Mouse (Mus musculus): ENCODE measurements around the gene Ltbp1.

Ltbp1 gene

DNA sequence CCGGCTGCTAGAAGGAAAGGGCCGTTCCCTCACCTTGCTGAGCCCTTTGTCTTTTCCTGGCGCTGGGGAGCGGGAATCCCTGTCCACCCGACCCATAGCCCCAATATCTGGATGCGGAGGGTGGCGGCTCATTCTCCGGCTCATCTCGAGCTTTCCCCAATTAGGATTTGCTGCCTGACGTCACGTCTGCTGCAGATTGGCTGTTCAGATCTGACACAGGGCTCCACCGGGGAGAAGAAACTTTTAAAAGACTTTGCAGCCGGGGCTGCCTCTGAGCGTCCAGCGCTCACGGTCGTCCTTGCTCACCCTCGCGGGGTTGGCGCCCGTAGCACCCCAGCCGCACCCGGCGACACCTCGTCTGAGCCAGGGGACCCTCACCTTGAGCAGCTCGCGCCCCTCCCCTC is at the start of gene Ltbp1:
Ltbp1 (plus strand) TSS at position 288 of the 404 bp plus-strand sequence.
- peak; percentile 77 to 84 for DNase-seq

GRCm38 (mm10) chr17:74959481-74960245 is 45.7 kb upstream of the Ltbp1 start:
- DNase-seq: no peak

GRCm38 (mm10) chr17:74963222-74963621 is 42.1 kb upstream of the Ltbp1 start:
- no peak for DNase-seq

GRCm38 (mm10) chr17:74963861-74964260 is 41.5 kb upstream of the Ltbp1 start:
- DNase-seq: no peak

GRCm38 (mm10) chr17:74967298-74967848 is 38.0 kb upstream of the Ltbp1 start:
- no peak for DNase-seq

- no peak for DNase-seq
Observed at GRCm38 (mm10) chr17:74968152-74968712, 37.1 kb upstream of the Ltbp1 start.

DNA sequence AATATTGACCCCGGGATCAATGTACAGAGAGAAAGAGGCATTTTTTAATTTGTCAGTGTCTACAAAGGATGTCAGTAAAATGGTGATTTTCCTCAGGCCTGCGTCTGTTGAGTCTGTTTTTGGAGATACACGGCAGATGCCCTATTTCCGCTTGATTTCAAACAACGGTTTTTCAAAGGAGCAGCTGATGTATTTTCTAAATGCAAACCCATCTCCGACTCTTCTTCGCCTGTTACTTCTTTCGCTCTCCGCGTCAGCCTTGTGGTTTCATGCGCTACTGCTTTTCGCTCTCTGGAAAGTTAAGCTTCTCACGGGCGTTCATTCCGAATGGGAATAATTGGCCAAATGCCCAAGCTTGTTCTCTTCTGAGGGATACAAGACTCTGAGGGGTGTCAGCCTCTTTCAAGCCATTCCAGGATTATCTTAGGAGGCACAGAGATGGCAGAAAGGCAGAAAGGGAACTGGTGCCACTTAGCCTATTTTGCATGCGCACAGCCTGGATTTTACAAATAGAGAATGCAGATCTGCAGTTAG is 36.6 kb upstream of the Ltbp1 start:
- DNase-seq: no peak

DNA sequence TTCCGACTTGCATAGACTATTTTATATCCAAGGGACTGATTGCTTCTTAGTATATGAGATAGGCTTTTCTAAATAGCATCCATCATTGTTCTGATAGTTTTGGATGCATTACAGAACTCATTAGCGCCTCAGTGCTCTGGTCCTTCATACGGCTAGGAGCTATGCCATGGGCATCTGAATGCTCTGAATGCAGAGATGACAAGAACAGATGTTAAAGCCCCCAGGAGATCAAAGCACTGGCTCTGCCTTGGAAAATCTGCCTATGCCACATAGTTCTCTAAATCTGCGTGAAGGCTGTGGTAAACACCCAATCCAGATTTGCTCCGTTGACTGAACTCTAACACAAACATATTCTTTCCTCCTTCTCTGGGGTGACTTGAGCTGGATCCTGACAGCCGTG is 30.2 kb upstream of the Ltbp1 start:
- no peak for DNase-seq

DNA sequence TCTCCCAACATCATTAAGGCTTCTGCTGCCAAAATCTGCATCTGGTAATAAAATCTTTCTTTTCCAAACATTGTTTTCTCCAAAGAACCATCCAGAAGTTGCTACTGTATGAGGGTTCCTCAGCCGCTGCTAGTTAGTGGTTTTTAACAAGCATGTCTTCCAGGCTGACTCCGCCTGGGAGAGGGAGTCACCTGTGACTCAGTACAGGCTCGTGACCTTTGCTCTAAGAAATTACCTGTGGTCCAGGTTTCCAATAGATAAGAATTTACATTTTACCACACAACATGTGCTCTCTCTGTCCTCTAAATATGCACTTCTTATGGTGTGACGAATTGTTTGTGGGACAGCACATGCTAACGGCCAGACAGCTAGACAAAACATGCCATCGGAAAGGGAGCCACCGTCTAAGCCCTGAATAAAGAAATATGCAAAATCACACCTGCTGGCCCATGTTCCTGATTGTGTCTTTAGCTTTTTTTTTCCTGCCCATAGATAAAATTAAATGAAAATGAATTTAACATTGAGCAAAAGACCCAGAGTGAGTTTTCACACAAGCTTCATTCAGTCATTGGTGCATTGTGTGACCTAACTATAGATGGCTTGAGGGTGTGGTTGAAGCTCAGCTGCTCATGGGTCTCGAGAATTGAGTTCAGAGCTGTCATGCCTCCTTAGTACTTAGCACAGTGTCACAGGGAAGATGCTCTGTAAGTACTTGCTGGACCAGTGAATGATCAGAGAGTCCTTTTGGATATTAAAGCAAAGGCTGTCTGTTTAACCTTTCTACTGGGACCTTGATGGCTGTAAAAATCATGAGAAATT is 29.0 kb upstream of the Ltbp1 start:
- DNase-seq: no peak

DNA sequence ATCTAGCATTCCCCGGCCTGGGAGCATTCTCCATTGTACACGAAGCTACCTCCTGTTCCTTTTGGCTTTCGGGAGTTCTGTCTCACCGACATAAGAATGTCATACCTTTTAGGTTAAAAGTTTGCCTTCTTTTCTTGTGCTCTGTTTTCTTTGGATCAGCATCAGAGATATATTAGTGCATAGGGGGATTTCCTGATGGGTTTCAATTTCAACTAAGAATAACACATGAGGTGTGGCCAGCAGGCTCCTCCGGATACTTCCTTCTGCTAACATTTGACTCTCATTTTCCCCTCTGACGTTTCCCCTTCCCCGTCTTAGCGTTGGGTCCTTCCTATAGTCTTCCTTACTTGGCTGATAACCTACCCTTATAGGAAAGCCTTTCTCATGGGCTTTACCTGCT is 25.6 kb upstream of the Ltbp1 start:
- no peak for DNase-seq

GRCm38 (mm10) chr17:74981703-74982102 is 23.7 kb upstream of the Ltbp1 start:
- DNase-seq: no peak

DNA sequence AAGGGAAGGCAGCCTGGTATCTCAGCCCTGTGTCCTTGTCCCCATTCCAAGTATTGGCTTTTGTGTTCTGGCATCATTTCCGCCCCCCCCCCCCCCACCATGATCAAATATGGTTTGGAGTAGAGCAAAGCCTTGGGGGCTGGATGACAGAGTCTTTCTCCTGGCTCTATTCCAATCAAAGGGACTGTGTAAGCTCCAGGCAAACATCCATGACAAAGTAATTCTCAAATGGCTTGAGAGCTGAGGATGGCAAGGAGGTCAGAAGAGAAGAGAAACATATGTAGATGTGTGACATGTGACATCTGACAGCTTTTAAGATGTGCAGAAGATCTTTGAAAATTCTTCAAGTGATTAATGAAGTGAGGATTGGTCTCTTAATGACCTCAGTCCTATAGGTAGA is 22.5 kb upstream of the Ltbp1 start:
- DNase-seq: no peak

GRCm38 (mm10) chr17:74984071-74984470 is 21.3 kb upstream of the Ltbp1 start:
- no peak for DNase-seq

GRCm38 (mm10) chr17:74984681-74985080 is 20.7 kb upstream of the Ltbp1 start:
- DNase-seq: no peak

GRCm38 (mm10) chr17:74987067-74987466 is 18.3 kb upstream of the Ltbp1 start:
- DNase-seq: no peak

GRCm38 (mm10) chr17:74989691-74990090 is 15.7 kb upstream of the Ltbp1 start:
- DNase-seq: no peak

- DNase-seq: no peak
Observed at GRCm38 (mm10) chr17:74990561-74990960, 14.8 kb upstream of the Ltbp1 start.

DNA sequence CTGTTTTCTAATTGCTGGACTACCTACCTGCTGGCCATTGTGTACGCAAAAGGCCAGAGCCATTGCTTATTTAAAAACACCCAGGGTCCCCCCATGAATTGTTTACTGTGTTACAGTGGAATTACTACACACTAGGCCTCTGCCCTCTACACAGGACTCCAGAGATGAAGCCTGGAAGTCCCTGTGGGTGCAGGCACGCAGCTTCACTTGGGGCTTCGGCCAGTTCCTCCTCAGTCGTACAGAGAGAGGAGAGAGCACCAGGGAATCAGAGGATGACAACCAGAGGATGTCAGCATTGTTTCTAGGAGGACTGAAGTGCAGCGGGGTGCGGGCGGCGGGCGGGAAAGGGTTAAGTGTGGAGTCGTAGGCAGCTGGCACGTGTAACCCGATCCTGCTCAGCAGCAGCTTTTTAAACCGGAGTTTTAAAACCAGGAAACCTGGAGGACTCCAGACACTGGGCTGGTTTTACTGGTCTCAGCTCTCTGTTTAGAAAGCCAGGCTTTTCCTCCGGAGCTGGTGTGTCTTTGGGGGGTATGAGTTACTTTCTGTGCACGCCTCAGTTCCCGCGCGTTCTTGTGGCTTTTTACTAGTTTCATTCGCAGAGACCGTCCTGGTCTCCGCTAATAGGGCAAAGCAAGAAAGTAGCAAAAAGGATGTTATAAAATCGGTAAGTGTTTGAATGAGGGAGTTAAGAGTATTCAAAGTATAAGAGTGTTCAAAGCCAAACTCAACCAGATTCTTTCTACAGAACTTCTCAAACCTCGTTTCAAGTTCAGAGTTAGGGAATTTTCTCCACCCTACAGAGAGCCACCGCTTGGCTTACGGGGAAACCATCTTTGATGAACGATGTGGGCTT is 11.4 kb upstream of the Ltbp1 start:
- peak; percentile 82 to 87 for DNase-seq

DNA sequence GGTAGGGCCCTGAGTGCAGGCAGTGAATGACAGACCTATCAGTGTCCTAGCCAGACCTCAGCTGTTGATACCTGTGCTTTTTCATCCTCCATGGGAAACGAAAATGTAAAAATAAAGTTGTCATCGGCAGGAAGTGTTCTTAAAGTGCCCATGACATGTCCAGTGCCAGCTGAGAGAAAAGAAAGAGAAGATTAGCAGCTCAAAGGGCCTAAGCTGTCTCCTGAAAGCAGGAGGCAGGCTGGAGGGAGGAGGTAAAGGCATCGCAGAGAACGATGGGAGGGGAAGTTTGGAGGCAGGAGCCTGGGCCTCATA is 10.8 kb upstream of the Ltbp1 start:
- DNase-seq: no peak

DNA sequence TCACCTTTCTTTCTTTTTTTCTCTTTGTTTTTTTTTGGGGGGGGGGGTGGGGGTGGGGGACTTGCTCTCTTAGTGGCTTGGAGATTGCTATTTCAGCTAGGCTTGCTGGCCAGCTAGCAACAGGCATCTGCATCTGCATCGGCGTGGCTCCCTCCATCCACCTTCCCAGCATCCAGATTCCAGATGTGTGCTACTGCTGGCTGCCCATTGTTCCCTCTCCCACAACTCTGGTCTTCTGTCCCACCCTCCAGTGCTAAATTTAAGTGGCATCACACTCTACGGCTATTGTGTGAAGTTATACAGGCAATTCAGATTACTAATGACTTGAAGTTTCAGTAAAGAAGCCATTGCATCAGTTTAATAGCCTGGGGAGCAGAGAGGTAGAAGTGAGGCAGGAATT is 10.1 kb upstream of the Ltbp1 start:
- DNase-seq: no peak

DNA sequence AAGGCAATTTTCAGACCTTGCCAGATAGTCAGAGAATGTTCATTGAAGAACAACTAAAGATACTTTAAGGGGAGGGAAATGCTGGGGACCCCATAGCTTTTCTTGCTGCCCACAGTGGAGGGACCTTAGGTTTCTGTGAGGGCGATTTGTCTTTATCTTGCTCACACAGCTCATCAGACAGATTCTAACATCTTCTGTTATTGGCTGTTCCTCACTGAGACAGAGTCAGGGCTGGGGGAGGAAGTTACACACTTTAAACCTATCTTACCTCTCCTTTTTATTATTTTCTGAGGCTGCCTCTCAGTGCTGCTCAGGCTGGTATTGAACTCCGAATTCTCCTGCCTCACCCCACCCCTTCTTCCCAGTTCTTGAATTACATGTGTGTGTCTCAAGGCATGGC is 5.3 kb upstream of the Ltbp1 start:
- no peak for DNase-seq

- DNase-seq: peak; percentile 94 to 96
Observed at GRCm38 (mm10) chr17:75004820-75005219, 548 bp upstream of the Ltbp1 start.
